Mouse (Mus musculus): Measurements from ENCODE around the gene Noxred1.

GRCm38 (mm10) chr12:87196310-87196709 lies 42.2 kb downstream of the Noxred1 start:
- TF ChIP-seq POLR2A (IDR thresholded peaks at IDR 0.05; ENCODE audit: low read depth, low read length) (peak; percentile 48; the same call in 1 of the 2 replicates), MEF2A (IDR thresholded peaks at IDR 0.05; ENCODE audit: borderline replicate concordance, low read depth, low read length) (peak; percentile 98), MXI1 (IDR thresholded peaks at IDR 0.05; ENCODE audit: low read depth, low read length) (no peak; the same call in 1 of the 2 replicates), RCOR1 (conservative IDR thresholded peaks at IDR 0.05; ENCODE audit: low read depth, low read length) (peak; percentile 67; the same call in 1 of the 2 replicates), EP300 (IDR thresholded peaks at IDR 0.05; ENCODE audit: low read length) (peak; percentile 97), CTCF (conservative IDR thresholded peaks at IDR 0.05 in 1 of 2, IDR thresholded peaks at IDR 0.05 in 1 of 2; ENCODE audit: low read depth in 2 of 2, low read length in 2 of 2) (no peak), KAT2A (IDR thresholded peaks at IDR 0.05; ENCODE audit: insufficient replicate concordance, low read length) (no peak), MAX (IDR thresholded peaks at IDR 0.05; ENCODE audit: low read length) (no peak), ZC3H11A (IDR thresholded peaks at IDR 0.05; ENCODE audit: low read depth, low read length) (no peak)

All from CH12.LX (cell line).